Mouse (Mus musculus) cortical plate, adult 2 months (tissue): ENCODE results near the gene Sdc3. TPM values are rescaled to one million over a fixed set of nuclear protein-coding genes. Genes with fewer than 3 reads are reported as not detected.

Experiments
- H3K27ac ChIP-seq: fragments of 200-500 bp; 2 replicates; pipeline ENCODE4 v1.5.1; 2012; ENCODE audit warnings: low read length, control low read depth, inconsistent platforms; ENCODE audit not compliant: insufficient read depth
- H3K4me1 ChIP-seq: fragments of 200-500 bp; 2 replicates; pipeline ENCODE4 v1.6.1; 2011; ENCODE audit warnings: low read length; ENCODE audit not compliant: control insufficient read depth, insufficient read depth
- H3K4me3 ChIP-seq: fragments of 200-500 bp; 2 replicates; pipeline ENCODE4 v1.5.1; 2011; ENCODE audit warnings: mild to moderate bottlenecking, low read length, control low read depth; ENCODE audit not compliant: insufficient read depth
- CTCF ChIP-seq: fragments of 200-500 bp; IDR thresholded peaks from 2 replicates; pipeline ENCODE4 v1.5.1; 2011; ENCODE audit warnings: mild to moderate bottlenecking, control low read depth, low read length; ENCODE audit not compliant: insufficient read depth; ENCODE audit errors: extremely low read depth
- POLR2A ChIP-seq: fragments of 200-500 bp; IDR thresholded peaks from 2 replicates; pipeline ENCODE4 v1.6.1; 2011; ENCODE audit warnings: mild to moderate bottlenecking, low read length, control low read depth; ENCODE audit not compliant: insufficient read depth; ENCODE audit errors: extremely low read depth
- polyA plus RNA-seq: library from polyadenylated mRNA; depleted of rRNA; stranded (reverse); fragments of >200 nt; gene quantifications from 2 replicates; pipeline ENCODE4 v1.2.3, GENCODE M21; 2012; rRNA removed

The Sdc3 gene
- polyA plus RNA-seq: 81.5 and 83.1 TPM in 2 replicates

DNA sequence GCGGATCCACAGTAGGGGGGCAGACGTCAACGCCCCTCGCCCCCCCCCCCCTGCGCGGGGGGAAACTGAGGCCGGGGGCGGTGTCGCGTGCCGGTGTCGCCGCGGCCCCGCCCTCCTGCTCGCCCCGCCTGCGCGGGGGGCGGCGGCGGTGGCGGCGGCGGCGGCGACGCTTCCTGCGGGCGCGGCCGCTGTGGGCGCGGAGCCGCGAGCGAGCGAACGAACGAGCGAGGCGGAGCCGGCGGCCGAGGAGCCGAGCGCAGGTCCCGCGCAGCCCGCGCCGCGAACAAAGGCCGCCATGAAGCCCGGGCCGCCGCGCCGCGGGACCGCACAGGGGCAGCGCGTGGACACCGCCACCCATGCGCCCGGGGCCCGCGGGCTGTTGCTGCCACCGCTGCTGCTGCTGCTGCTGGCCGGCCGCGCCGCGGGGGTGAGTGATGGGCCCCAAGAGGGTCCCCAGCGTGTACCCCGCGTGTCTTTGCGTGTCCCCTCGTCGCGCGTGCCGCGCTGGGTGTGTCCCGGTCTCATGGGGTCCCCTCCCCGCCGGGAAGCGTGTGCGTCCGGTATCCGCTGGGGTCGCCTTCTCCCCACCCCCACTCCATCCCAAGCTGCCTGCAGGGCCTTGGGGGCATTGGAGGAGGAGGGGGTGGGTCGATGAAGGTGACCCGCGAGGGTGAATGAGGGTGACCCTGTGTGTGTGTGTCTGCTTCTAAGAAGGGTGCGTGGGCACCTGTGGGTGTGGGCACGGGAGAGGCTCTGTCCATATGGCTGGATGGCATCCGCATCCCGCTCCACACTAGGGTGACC, at the start of gene Sdc3:
TSS of gene Sdc3 (plus strand) at position 162 of the 804 bp plus-strand sequence.
- H3K4me1 ChIP-seq: peaks cover 4% of the 10 kb centered on the region; the same call in 1 of the 2 replicates
- H3K4me3 ChIP-seq: peak within 1 kb of the TSS; percentile 73
- H3K27ac ChIP-seq: peak within 1 kb of the TSS; percentile 66
- TF ChIP-seq CTCF (no peak), POLR2A (no peak)

DNA sequence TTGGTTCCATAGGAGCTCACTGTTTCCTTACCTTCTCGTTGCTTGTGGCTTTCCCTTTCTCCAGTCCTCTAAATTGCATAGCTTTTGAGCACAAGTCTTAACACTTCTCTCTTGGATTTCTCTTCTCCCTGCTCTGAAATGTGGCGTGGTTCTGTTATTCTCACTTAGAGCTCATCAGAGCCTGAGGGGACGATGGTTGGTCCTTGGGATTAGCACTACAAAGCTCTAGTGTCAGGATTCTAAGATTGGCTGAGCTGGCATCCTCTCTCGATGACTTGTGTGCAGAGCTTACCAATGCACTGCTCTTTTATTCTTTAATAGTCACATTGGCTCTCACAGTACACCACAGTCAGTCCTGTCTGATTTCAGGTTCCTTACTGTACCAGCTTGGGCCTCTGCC, 48.3 kb upstream of the Sdc3 start:
- TF ChIP-seq CTCF (no peak), POLR2A (no peak)
- Histone ChIP-seq H3K4me3 (no peak overlapping the region), H3K4me1 (peaks cover 16% of the 10 kb centered on the region), H3K27ac (peak overlapping the region; percentile 76; the same call in 1 of the 2 replicates)

DNA sequence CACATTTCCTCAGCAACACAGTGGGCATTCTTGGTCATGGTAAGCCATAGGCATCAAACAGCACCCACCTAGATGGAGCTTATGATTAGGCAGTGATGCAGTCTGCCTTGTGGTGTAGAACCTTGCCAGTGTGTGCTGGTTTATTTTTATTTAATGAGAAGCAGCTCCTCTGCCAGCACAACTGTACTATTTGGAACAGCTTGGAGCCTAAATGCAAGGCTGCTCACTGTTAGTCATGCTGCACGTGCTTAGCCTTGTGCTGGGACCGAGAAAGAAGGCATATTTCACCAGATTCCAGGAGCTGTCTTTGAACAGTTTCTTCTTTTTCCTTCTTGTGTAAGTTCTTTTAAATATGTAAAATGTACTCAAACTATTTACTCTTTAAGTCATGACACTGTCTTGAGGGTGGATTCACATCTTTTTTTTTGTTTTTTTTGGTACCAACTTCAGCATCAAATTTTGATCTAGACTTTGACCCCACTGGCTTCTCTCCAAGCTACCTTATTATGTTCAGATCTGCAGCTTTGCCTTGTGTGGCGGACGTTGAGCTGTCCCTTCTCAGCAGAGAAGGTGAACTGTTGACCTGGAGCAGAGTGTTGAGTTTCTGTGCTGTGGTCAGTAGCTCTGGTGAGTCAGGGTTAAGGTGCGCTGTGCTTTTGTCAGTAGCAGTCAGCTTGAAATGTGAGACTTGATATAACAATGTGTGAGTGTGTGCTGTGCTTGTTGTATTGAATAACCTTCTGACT, 46.6 kb upstream of the Sdc3 start:
- TF ChIP-seq POLR2A (no peak), CTCF (no peak)
- H3K4me1 ChIP-seq: peaks cover 16% of the 10 kb centered on the region
- no peak overlapping the region for H3K4me3 ChIP-seq
- H3K27ac ChIP-seq: peak overlapping the region; percentile 51

DNA sequence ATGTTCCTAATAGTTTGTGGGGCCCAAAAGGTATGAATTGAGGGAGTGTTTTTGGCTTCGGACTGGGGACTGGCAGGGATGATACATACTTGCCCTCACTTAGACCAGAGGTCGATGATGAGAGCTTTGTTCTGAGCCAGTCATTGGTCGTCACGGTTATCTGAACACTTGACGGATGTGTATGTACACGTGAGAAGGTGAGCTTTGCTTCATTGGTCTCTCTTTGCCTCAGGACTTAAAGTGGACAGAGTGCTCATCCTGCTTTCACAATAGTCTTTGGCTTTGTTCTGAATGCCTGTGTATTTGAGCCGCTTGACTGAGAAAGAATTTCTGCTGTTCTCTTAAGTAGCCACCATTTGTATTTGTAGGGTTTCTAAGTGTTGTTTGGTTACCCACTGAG, 42.8 kb upstream of the Sdc3 start:
- Histone ChIP-seq H3K27ac (no peak overlapping the region), H3K4me1 (peaks cover 22% of the 10 kb centered on the region), H3K4me3 (no peak overlapping the region)
- TF ChIP-seq CTCF: no peak
- TF ChIP-seq POLR2A: no peak

DNA sequence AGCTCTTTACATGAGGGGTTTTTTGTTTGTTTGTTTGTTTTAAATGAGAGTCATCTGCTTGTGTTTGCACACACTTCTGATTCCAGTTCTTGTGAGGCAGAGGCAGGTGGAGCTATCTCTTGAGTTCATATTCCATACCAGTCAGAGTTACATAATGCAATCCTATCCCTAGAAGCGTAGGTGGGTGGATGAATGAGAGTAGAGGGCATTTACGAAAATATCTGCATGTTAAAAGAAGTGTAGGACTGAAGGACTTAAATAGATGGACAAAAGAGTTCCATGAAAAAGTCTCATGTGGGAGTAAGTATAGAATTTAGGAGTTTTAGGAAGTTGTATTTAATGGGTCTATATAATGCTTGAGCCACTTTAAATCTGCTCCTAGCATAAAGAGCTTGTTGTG, 40.4 kb upstream of the Sdc3 start:
- Histone ChIP-seq H3K27ac (no peak overlapping the region), H3K4me3 (no peak overlapping the region), H3K4me1 (peaks cover 17% of the 10 kb centered on the region)
- TF ChIP-seq CTCF (no peak), POLR2A (no peak)

DNA sequence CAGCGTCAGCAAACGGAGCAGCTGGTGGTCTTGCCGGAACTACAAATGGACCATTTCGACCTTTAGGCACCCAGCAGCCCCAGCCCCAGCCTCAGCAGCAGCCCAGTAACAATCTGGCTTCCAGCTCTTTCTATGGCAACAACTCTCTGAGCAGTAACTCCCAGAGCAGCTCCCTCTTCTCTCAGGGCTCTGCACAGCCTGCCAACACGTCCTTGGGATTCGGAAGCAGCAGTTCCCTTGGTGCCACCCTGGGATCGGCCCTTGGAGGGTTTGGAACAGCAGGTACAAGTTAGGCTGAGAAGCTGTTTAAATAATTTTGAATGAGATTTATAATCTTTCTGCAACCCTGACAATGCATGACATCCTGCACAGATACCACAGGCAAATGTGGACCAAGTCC, 39.7 kb upstream of the Sdc3 start:
- Histone ChIP-seq H3K27ac (peak overlapping the region; percentile 43; the same call in 1 of the 2 replicates), H3K4me3 (no peak overlapping the region), H3K4me1 (peaks cover 19% of the 10 kb centered on the region)
- TF ChIP-seq CTCF: no peak
- no peak for TF ChIP-seq POLR2A

DNA sequence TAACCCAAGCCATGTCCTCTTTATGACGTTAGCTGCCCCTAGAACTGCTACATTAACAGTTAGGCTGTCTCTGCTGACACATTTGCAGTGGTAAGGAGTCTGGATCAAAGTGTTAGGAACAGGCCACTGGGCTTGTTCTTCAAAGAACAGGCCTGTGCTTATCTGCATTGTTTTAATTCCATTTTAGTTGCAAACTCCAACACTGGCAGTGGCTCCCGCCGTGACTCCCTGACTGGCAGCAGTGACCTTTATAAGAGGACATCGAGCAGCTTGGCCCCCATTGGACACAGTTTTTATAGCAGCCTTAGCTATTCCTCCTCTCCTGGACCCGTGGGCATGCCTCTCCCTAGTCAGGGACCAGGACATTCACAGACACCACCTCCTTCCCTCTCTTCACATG, 38.6 kb upstream of the Sdc3 start:
- peaks cover 19% of the 10 kb centered on the region for H3K4me1 ChIP-seq
- H3K4me3 ChIP-seq: no peak overlapping the region
- H3K27ac ChIP-seq: 0 out of 2 replicates have a peak overlapping the region, but pooled peaks have one; percentile 66
- TF ChIP-seq CTCF (no peak), POLR2A (no peak)

DNA sequence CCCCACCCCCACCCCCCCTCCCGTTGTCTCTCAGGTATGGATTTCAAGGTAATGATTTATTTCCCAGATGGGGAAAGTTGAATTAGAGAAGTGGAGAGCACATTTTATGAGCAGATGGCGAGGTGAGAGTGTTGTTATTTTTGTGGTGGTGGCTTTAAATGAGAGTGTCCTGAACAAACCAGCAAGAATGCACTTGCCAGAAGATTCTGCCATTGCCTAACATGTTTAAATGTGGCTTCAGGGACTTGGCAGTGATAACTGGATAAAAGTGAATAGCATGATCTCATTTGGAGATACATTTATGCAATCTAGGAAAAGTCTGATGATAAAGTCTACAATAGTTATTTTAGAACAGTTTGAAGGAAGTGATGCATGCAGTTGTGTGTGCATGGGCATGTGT, 37.6 kb upstream of the Sdc3 start:
- Histone ChIP-seq H3K4me3 (no peak overlapping the region), H3K27ac (peak overlapping the region; percentile 14; the same call in 1 of the 2 replicates), H3K4me1 (peaks cover 22% of the 10 kb centered on the region)
- TF ChIP-seq CTCF (no peak), POLR2A (no peak)

DNA sequence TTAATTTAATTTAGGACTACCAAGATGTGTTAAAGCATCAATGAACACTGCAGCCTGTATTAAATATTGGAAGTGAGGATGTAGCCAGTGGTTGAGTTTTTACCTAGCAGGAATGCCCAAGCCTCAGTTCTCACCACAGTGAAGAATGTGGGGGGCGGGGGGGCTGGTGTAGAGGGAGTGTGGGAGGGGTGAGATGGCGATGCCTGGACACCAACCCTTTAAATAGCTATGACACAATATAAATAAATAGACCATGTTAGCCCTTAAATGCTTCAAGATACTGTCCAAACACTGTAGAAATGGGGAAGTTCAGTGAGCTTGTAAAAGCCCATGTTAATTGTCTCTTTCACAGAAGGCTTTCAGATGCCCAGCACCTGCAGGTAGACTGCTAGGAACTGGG, 32.5 kb upstream of the Sdc3 start:
- Histone ChIP-seq H3K4me3 (no peak overlapping the region), H3K4me1 (peaks cover 16% of the 10 kb centered on the region), H3K27ac (no peak overlapping the region)
- no peak for TF ChIP-seq CTCF
- TF ChIP-seq POLR2A: no peak
